Mouse (Mus musculus) neural tube, embryonic 12.5 days (tissue): ENCODE data around the gene Crot. TPM values are rescaled to one million over a fixed set of nuclear protein-coding genes. Genes with fewer than 3 reads are reported as not detected.

ENCODE experiments used
- ATAC-seq: fragments of 200-750 bp; cut with Nextera tagmentation; 2 replicates; pipeline ENCODE4 v1.8.0; 2017; ENCODE audit warnings: low read depth, mild to moderate bottlenecking, moderate TSS enrichment, moderate library complexity; ENCODE audit not compliant: low FRiP score
- H3K27ac ChIP-seq: fragments of 300-500 bp; sonication (generic); 2 replicates; pipeline ENCODE4 v1.5.1; 2016
- H3K27me3 ChIP-seq: fragments of 300-500 bp; sonication (generic); replicated peaks from 2 replicates; pipeline ENCODE4 v1.6.1; 2016; ENCODE audit warnings: mild to moderate bottlenecking
- H3K36me3 ChIP-seq: fragments of 300-500 bp; sonication (generic); 2 replicates; pipeline ENCODE4 v1.6.1; 2016; ENCODE audit warnings: mild to moderate bottlenecking
- H3K4me1 ChIP-seq: fragments of 300-500 bp; sonication (generic); 2 replicates; pipeline ENCODE4 v1.6.1; 2016
- H3K4me2 ChIP-seq: fragments of 300-500 bp; sonication (generic); replicated peaks from 2 replicates; pipeline ENCODE4 v1.6.1; 2016; ENCODE audit warnings: mild to moderate bottlenecking
- H3K4me3 ChIP-seq: fragments of 300-500 bp; sonication (generic); 2 replicates; pipeline ENCODE4 v1.5.1; 2016
- H3K9ac ChIP-seq: fragments of 300-500 bp; sonication (generic); 2 replicates; pipeline ENCODE4 v1.6.1; 2016; ENCODE audit warnings: mild to moderate bottlenecking
- H3K9me3 ChIP-seq: fragments of 300-500 bp; sonication (generic); 2 replicates; pipeline ENCODE4 v1.6.1; 2016; ENCODE audit warnings: mild to moderate bottlenecking
- WGBS: fragments of 180-500 bp; shearing (Covaris S2); methylation state at CpG from one replicate; pipeline ENCODE4 v1.1.7; 2016; 5-methylcytosine and 5-hydroxymethylcytosine counted together
- polyA plus RNA-seq: library from polyadenylated mRNA; unstranded; fragments of >200 nt; fragmentation: Nextera tagmentation; extraction: Ambion mirVana; gene quantifications from 2 replicates; pipeline ENCODE4 v1.2.1, GENCODE M21; 2016

The Crot gene
- 28.1 and 33.1 TPM in 2 replicates for polyA plus RNA-seq

- Histone ChIP-seq H3K27me3 (no peaks in the 10 kb centered on the region), H3K4me1 (peaks cover 11% of the 10 kb centered on the region), H3K4me3 (peak within 1 kb of the TSS; percentile 69), H3K27ac (peak within 1 kb of the TSS; percentile 70), H3K36me3 (peaks cover 5% of the 10 kb centered on the region; the same call in 1 of the 2 replicates), H3K4me2 (peak within 1 kb of the TSS; percentile 73), H3K9ac (peak within 1 kb of the TSS; percentile 79), H3K9me3 (no peaks in the 10 kb centered on the region)
- WGBS: under 1% methylated on average over 51 of the region's 57 CpGs
- peak; percentile 100 for ATAC-seq
Observed at GRCm38 (mm10) chr5:8996686-8997512, at the start of gene Crot. Gene Crot (minus strand): TSS chr5:8997324.

GRCm38 (mm10) chr5:9045904-9046303, 48.8 kb upstream of the Crot start:
- no peaks in the 10 kb centered on the region for H3K9me3 ChIP-seq
- H3K4me3 ChIP-seq: no peak overlapping the region
- H3K4me1 ChIP-seq: no peaks in the 10 kb centered on the region
- no peak overlapping the region for H3K27ac ChIP-seq
- no peaks in the 10 kb centered on the region for H3K36me3 ChIP-seq
- no peak overlapping the region for H3K4me2 ChIP-seq
- WGBS: 89% methylated on average over 8 of the region's 8 CpGs
- ATAC-seq: no peak
- no peaks in the 10 kb centered on the region for H3K27me3 ChIP-seq
- H3K9ac ChIP-seq: no peak overlapping the region

- Histone ChIP-seq H3K27ac (no peak overlapping the region), H3K9ac (no peak overlapping the region), H3K4me2 (no peak overlapping the region), H3K4me3 (no peak overlapping the region), H3K9me3 (no peaks in the 10 kb centered on the region), H3K27me3 (no peaks in the 10 kb centered on the region), H3K4me1 (no peaks in the 10 kb centered on the region), H3K36me3 (no peaks in the 10 kb centered on the region)
- WGBS: 59% methylated on average over 2 of the region's 2 CpGs
- ATAC-seq: no peak
Observed at GRCm38 (mm10) chr5:9044821-9045220, 47.7 kb upstream of the Crot start.

GRCm38 (mm10) chr5:9043582-9044267, 46.6 kb upstream of the Crot start:
- H3K27me3 ChIP-seq: no peaks in the 10 kb centered on the region
- H3K4me2 ChIP-seq: no peak overlapping the region
- no peak overlapping the region for H3K4me3 ChIP-seq
- no peaks in the 10 kb centered on the region for H3K36me3 ChIP-seq
- H3K27ac ChIP-seq: no peak overlapping the region
- H3K9me3 ChIP-seq: no peaks in the 10 kb centered on the region
- H3K9ac ChIP-seq: no peak overlapping the region
- H3K4me1 ChIP-seq: no peaks in the 10 kb centered on the region
- ATAC-seq: 0 out of 2 replicates have a peak, but pooled peaks have one; percentile 28
- 85% methylated on average over 8 of the region's 8 CpGs for WGBS

- Histone ChIP-seq H3K27ac (no peak overlapping the region), H3K36me3 (no peaks in the 10 kb centered on the region), H3K27me3 (no peaks in the 10 kb centered on the region), H3K4me3 (no peak overlapping the region), H3K9ac (no peak overlapping the region), H3K9me3 (no peaks in the 10 kb centered on the region), H3K4me1 (no peaks in the 10 kb centered on the region), H3K4me2 (no peak overlapping the region)
- no peak for ATAC-seq
- WGBS: 46% methylated on average over 10 of the region's 10 CpGs
Observed at GRCm38 (mm10) chr5:9042721-9043416, 45.7 kb upstream of the Crot start.

GRCm38 (mm10) chr5:9040665-9041215, 43.6 kb upstream of the Crot start:
- Histone ChIP-seq H3K9me3 (no peaks in the 10 kb centered on the region), H3K4me3 (no peak overlapping the region), H3K4me2 (no peak overlapping the region), H3K36me3 (no peaks in the 10 kb centered on the region), H3K27me3 (no peaks in the 10 kb centered on the region), H3K4me1 (no peaks in the 10 kb centered on the region), H3K9ac (no peak overlapping the region), H3K27ac (no peak overlapping the region)
- ATAC-seq: no peak
- 80% methylated on average over 3 of the region's 3 CpGs for WGBS

- no peak overlapping the region for H3K4me3 ChIP-seq
- no peaks in the 10 kb centered on the region for H3K4me1 ChIP-seq
- H3K4me2 ChIP-seq: no peak overlapping the region
- H3K9me3 ChIP-seq: no peaks in the 10 kb centered on the region
- no peak overlapping the region for H3K9ac ChIP-seq
- H3K36me3 ChIP-seq: no peaks in the 10 kb centered on the region
- no peak overlapping the region for H3K27ac ChIP-seq
- H3K27me3 ChIP-seq: no peaks in the 10 kb centered on the region
- WGBS: 72% methylated on average over 7 of the region's 7 CpGs
- ATAC-seq: no peak
Observed at GRCm38 (mm10) chr5:9039978-9040377, 42.9 kb upstream of the Crot start.

GRCm38 (mm10) chr5:9037292-9037691, 40.2 kb upstream of the Crot start:
- Histone ChIP-seq H3K27me3 (no peaks in the 10 kb centered on the region), H3K4me2 (no peak overlapping the region), H3K4me3 (no peak overlapping the region), H3K36me3 (no peaks in the 10 kb centered on the region), H3K9ac (no peak overlapping the region), H3K9me3 (no peaks in the 10 kb centered on the region), H3K4me1 (no peaks in the 10 kb centered on the region), H3K27ac (no peak overlapping the region)
- 79% methylated on average over 4 of the region's 4 CpGs for WGBS
- no peak for ATAC-seq

GRCm38 (mm10) chr5:9035457-9035856, 38.3 kb upstream of the Crot start:
- no peaks in the 10 kb centered on the region for H3K9me3 ChIP-seq
- H3K4me1 ChIP-seq: no peaks in the 10 kb centered on the region
- H3K27ac ChIP-seq: no peak overlapping the region
- 92% methylated on average over 4 of the region's 4 CpGs for WGBS
- no peak overlapping the region for H3K4me2 ChIP-seq
- no peak overlapping the region for H3K4me3 ChIP-seq
- H3K27me3 ChIP-seq: no peaks in the 10 kb centered on the region
- H3K9ac ChIP-seq: no peak overlapping the region
- no peak for ATAC-seq
- no peaks in the 10 kb centered on the region for H3K36me3 ChIP-seq

- no peaks in the 10 kb centered on the region for H3K9me3 ChIP-seq
- H3K4me1 ChIP-seq: no peaks in the 10 kb centered on the region
- H3K27me3 ChIP-seq: no peaks in the 10 kb centered on the region
- ATAC-seq: no peak
- WGBS: 92% methylated on average over 9 of the region's 9 CpGs
- no peak overlapping the region for H3K9ac ChIP-seq
- H3K4me3 ChIP-seq: no peak overlapping the region
- H3K4me2 ChIP-seq: no peak overlapping the region
- H3K27ac ChIP-seq: no peak overlapping the region
- H3K36me3 ChIP-seq: no peaks in the 10 kb centered on the region
Observed at GRCm38 (mm10) chr5:9034535-9034934, 37.4 kb upstream of the Crot start.

- no peaks in the 10 kb centered on the region for H3K4me1 ChIP-seq
- no peak overlapping the region for H3K4me3 ChIP-seq
- no peak overlapping the region for H3K27ac ChIP-seq
- 90% methylated on average over 5 of the region's 5 CpGs for WGBS
- H3K4me2 ChIP-seq: no peak overlapping the region
- no peak for ATAC-seq
- H3K9me3 ChIP-seq: no peaks in the 10 kb centered on the region
- H3K9ac ChIP-seq: no peak overlapping the region
- H3K27me3 ChIP-seq: no peaks in the 10 kb centered on the region
- no peaks in the 10 kb centered on the region for H3K36me3 ChIP-seq
Observed at GRCm38 (mm10) chr5:9033843-9034242, 36.7 kb upstream of the Crot start.

- Histone ChIP-seq H3K4me3 (no peak overlapping the region), H3K9me3 (no peaks in the 10 kb centered on the region), H3K36me3 (no peaks in the 10 kb centered on the region), H3K4me2 (no peak overlapping the region), H3K9ac (no peak overlapping the region), H3K27ac (no peak overlapping the region), H3K4me1 (no peaks in the 10 kb centered on the region), H3K27me3 (no peaks in the 10 kb centered on the region)
- 96% methylated on average over 1 of the region's 1 CpGs for WGBS
- ATAC-seq: no peak
Observed at GRCm38 (mm10) chr5:9032641-9033040, 35.5 kb upstream of the Crot start.
